Mouse (Mus musculus): ENCODE measurements around the gene Dnajb3.

DNA sequence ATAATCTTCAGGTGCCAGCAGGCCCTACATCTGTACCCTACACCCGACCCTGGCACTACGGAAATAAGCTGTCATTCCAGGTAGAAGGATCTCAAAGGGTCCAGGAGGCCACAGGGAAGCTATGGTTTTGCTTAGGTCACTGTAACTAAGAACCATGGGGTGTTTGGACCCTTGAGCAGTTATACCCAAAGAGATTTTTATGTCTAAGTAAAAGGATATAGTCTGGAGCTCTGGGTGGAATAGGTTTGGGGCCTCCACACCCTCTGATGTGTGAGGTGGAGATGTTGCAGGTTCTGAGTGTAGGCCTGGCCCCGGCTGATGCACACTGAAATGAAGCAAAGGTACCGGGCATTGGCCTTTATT lies 28.6 kb upstream of the Dnajb3 start:
- no peak for TF ChIP-seq CTCF (IDR thresholded peaks at IDR 0.05; ENCODE audit: low read depth)
- no peak for TF ChIP-seq EP300 (IDR thresholded peaks at IDR 0.05; ENCODE audit: low read depth)

Measured in liver, embryonic 14.5 days (tissue).